Mouse (Mus musculus): Measurements from ENCODE around the gene Acyp1. TPM values are rescaled to one million over a fixed set of nuclear protein-coding genes. Genes with fewer than 3 reads are reported as not detected.

Acyp1 gene
- total RNA-seq, 1 experiment from 2014 or later: 31.5 TPM

- DNase-seq: peak; percentile 52
These were observed 54.6 kb downstream of the Acyp1 start for GRCm38 (mm10) chr12:85233376-85234358.

DNA sequence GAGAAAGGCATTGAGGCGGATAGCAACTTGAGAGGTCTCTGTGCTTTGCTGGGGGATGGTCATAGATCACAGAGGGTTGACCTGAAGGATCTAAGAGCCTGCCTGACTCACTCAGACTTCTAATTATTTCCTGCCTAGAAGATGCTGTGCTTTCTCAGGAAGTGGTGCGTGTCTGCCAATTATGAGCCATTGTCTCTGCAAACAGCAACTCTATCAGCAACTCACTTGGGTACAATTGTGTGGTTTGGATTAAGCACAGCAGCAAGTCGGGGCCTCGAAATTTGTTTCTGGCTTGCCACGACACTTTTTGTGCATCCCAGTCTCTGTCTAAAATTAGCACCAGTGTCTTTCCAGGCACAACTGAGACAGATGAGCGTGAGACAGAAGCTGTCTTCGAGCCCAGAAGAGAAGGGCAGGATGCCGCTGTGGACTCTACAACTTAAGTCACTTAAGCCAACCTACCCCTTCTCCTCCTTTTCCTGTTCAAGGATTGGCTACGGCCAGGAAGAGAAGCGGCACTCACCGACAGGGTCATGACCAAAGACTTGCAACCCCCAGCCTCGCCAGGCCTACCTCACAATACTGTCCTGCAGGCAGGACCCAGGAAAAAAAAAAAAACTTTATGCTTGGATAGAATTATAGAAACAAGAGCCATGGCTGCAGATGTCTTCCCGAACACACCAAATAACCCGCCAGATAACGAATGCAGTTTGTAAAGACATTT is 60.2 kb downstream of the Acyp1 start:
- no peak for DNase-seq

GRCm38 (mm10) chr12:85227227-85227626 is 61.0 kb downstream of the Acyp1 start:
- no peak for DNase-seq

Small RNAs within 50 kb of the gene (microRNA-seq; reads per million reads assigned to microRNA genes)
- gene Mir6938: 0 to 0.76 reads per million in 2 experiments

Other genes with a start within 250 kb of the Acyp1 start
- gene Prox2, start 177.7 kb downstream of the Acyp1 start, total RNA-seq (2021): 4.7 and 6.7 TPM in 2 replicates
- gene Dlst, start 177.6 kb downstream of the Acyp1 start, total RNA-seq (2021): 692 and 702 TPM in 2 replicates
- gene Rps6kl1, start 137.2 kb downstream of the Acyp1 start, total RNA-seq (2021): 1.7 and 2.2 TPM in 2 replicates
- 0.85 and 1.2 TPM in 2 replicates for gene Pgf, start 110.6 kb downstream of the Acyp1 start, total RNA-seq (2021)
- gene Eif2b2, start 69.0 kb downstream of the Acyp1 start, total RNA-seq (2021): 69.7 and 79.3 TPM in 2 replicates
- gene Mlh3, start 17.8 kb downstream of the Acyp1 start, total RNA-seq (2021): 9.3 and 11.3 TPM in 2 replicates
- 0.98 and 1.1 TPM in 2 replicates for gene Zc2hc1c, start 153 bp upstream of the Acyp1 start, total RNA-seq (2021)
- gene Nek9, start 50.9 kb upstream of the Acyp1 start, total RNA-seq (2021): 65.7 and 66.2 TPM in 2 replicates
- gene Tmed10, start 86.4 kb upstream of the Acyp1 start, total RNA-seq (2021): 236 and 243 TPM in 2 replicates
- gene Fos, start 185.5 kb upstream of the Acyp1 start, total RNA-seq (2021): 11.8 and 39.6 TPM in 2 replicates

Data from adrenal gland, postnatal 14 days (tissue).